Mouse (Mus musculus) embryonic fibroblast, embryonic 13.5 days (primary cell): ENCODE results near the gene Pcyt2.

Source experiments
- CTCF ChIP-seq: IDR thresholded peaks from 2 replicates; pipeline ENCODE4 v1.5.1; 2011; ENCODE audit warnings: mild to moderate bottlenecking, control low read depth, low read length, moderate library complexity, borderline replicate concordance; ENCODE audit not compliant: insufficient read depth
- POLR2A ChIP-seq: IDR thresholded peaks from 2 replicates; pipeline ENCODE4 v1.6.1; 2011; ENCODE audit warnings: low read depth, mild to moderate bottlenecking, control low read depth, low read length, moderate library complexity

DNA sequence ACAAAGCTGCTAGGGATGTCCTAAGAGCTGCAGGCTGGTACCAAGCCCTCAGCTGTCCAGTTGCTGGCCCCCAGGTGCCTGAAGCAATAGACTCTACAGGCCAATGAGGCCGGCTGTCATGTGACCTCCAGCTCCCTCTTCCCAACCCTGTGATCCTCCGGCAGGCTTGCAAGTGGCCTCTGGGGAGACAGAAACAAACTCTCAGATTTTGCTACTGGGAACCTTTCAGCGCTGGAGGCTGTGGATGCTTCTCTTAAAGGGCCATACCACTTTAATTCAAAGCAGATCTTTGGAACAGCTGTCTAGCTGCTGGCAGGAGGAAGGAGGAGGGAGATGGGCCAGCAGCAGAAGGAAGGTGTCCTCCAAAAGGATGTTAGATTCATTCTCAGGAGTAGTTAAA lies 48.9 kb upstream of the Pcyt2 start:
- TF ChIP-seq CTCF, result no peak
- TF ChIP-seq POLR2A, result no peak
